Comparison of ENCODE assay signal across 9 mouse cellular contexts in the genomic region with DNA sequence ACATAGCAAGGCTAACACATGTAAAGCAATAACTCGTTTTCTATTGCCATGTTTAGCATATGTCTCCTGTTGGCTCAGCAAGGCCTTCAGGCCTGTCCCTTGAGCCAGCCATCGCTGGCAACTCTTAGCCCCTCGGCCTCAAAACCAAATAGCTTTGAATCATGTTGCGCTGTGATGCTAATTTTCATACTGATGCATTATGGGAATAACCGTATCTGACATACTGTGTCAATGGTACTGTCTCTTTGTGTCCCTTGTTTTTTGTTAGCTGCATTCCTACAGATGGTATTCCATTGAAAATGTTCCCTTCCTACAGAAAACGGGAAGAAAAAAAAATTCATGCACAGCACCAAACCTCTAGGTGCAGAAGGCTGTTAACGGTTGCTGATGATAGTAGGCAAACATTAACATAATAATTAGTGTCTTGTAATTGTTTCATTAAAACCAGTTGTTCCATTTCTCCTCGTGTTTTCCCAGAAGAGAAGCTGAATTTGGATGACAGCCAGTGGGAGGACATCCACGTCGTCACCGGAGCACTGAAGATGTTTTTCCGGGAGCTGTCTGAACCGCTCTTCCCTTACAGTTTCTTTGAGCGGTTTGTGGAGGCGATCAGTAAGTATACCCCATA.
DNase-seq lines count a peak whose midpoint lies in the region; ATAC-seq and TF ChIP-seq lines count a peak whose summit lies in the region.
"Had no signal": no experiment of that assay in that cellular context is flagged by ENCODE, and none has a peak within 500 bp of the region (broad histone marks: within the 10 kb centered on the region; RNA-seq: fewer than 3 reads in every experiment).

No protein-coding gene starts in this region.

- TF ChIP-seq CTCF in midbrain, postnatal 0 days (IDR thresholded peaks at IDR 0.05): no peak

- H3K9me3 ChIP-seq in midbrain, postnatal 0 days (ENCODE audit: low read length): no peaks in the 10 kb centered on the region
- no peaks in the 10 kb centered on the region for H3K9me3 ChIP-seq in embryonic facial prominence, embryonic 10.5 days

- H3K36me3 ChIP-seq in midbrain, postnatal 0 days (ENCODE audit: insufficient read depth, low read length): no peaks in the 10 kb centered on the region
- no peaks in the 10 kb centered on the region for H3K36me3 ChIP-seq in embryonic facial prominence, embryonic 10.5 days (replicated peaks)

- no peak overlapping the region for H3K9ac ChIP-seq in midbrain, postnatal 0 days (replicated peaks; ENCODE audit: low read length, poor library complexity, severe bottlenecking)

- no peak overlapping the region for H3K27ac ChIP-seq in midbrain, postnatal 0 days (ENCODE audit: low read depth, low read length)
- no peak overlapping the region for H3K27ac ChIP-seq in embryonic facial prominence, embryonic 10.5 days (replicated peaks)

- H3K4me3 ChIP-seq in midbrain, postnatal 0 days (ENCODE audit: low read depth, low read length): no peak overlapping the region
- H3K4me3 ChIP-seq in embryonic facial prominence, embryonic 10.5 days: no peak overlapping the region
- H3K4me3 ChIP-seq: myocyte had no signal

- 60% methylated on average over 15 of the region's 15 CpGs for WGBS in midbrain, postnatal 0 days
- 87% methylated on average over 15 of the region's 15 CpGs for WGBS in embryonic facial prominence, embryonic 10.5 days

- DNase-seq in adrenal gland, postnatal 14 days: peak; percentile 4
- DNase-seq in adrenal gland, adult (ENCODE audit: inconsistent age in 2 of 2, low spot score in 1 of 2): no peak
- peak; percentile 24 to 36 for DNase-seq in left cerebral cortex, adult 18-20 months (ENCODE audit: low spot score in 2 of 2)
- no peak for DNase-seq in left cerebral cortex, adult 11 months (ENCODE audit: low spot score)
- DNase-seq in kidney, postnatal 10 days: peak; percentile 40
- DNase-seq in midbrain, postnatal 0 days (ENCODE audit: low spot score): peak; percentile 61
- DNase-seq in embryonic facial prominence, embryonic 10.5 days (ENCODE audit: low spot score): no peak
- DNase-seq in ovary, postnatal 14 days (ENCODE audit: low spot score): no peak

- H3K4me1 ChIP-seq in midbrain, postnatal 0 days (ENCODE audit: insufficient read depth, low read length): peaks cover 4% of the 10 kb centered on the region; the same call in 1 of the 2 replicates
- H3K4me1 ChIP-seq in embryonic facial prominence, embryonic 10.5 days: 0 out of 2 replicates have a peak, but pooled peaks cover 2% of the 10 kb centered on the region

- 0 out of 2 replicates have a peak overlapping the region, but pooled peaks have one; percentile 7 for H3K4me2 ChIP-seq in midbrain, postnatal 0 days (ENCODE audit: low read depth, low read length, poor library complexity, severe bottlenecking)

- ATAC-seq in midbrain, postnatal 0 days (ENCODE audit: low FRiP score): no peak

- H3K27me3 ChIP-seq in midbrain, postnatal 0 days (ENCODE audit: insufficient read depth, low read length): no peaks in the 10 kb centered on the region
- no peaks in the 10 kb centered on the region for H3K27me3 ChIP-seq in embryonic facial prominence, embryonic 10.5 days (replicated peaks; ENCODE audit: low read depth, poor library complexity, severe bottlenecking)

Comparison
In these comparisons a context has a peak if more than half of its experiments do, and no peak if none do; other contexts are left out.
1. DNase-seq: peak in adrenal gland, postnatal 14 days (single experiment), left cerebral cortex, adult 18-20 months (2 of 2), kidney, postnatal 10 days (single experiment) and midbrain, postnatal 0 days (single experiment); none in adrenal gland, adult (0 of 2), left cerebral cortex, adult 11 months (single experiment), embryonic facial prominence, embryonic 10.5 days (single experiment) and ovary, postnatal 14 days (single experiment).